Mouse (Mus musculus): Measurements from ENCODE around the gene Lipk.

GRCm38 (mm10) chr19:34089011-34089680 is 81.1 kb downstream of the Lipk start:
- TF ChIP-seq EP300 (IDR thresholded peaks at IDR 0.05; ENCODE audit: low read depth) (no peak), CTCF (IDR thresholded peaks at IDR 0.05; ENCODE audit: low read depth) (no peak)
